Mouse (Mus musculus) stomach, postnatal 0 days (tissue): ENCODE measurements at regions not wholly inside any gene's neighbourhood (a gene's known extent, or its start where the extent isn't known, plus 50 kb on each side); places are given as distances from the start of the nearest gene placed in this dataset.

ENCODE experiments used
- ATAC-seq: fragments of 200-750 bp; cut with Nextera tagmentation; 2 replicates; pipeline ENCODE4 v1.8.0; 2017; ENCODE audit not compliant: low FRiP score, low TSS enrichment
- DNase-seq: peaks from one replicate; pipeline ENCODE4 v3.0.0-alpha.2; 2016; ENCODE audit warnings: low spot score
- H3K27ac ChIP-seq: fragments of 300-500 bp; sonication (generic); replicated peaks from 2 replicates; pipeline ENCODE4 v1.5.1; 2014; ENCODE audit warnings: mild to moderate bottlenecking, control low read depth
- H3K27me3 ChIP-seq: fragments of 300-500 bp; sonication (generic); 2 replicates; pipeline ENCODE4 v1.6.1; 2014; ENCODE audit warnings: low read length; ENCODE audit not compliant: control insufficient read depth, insufficient read depth
- H3K36me3 ChIP-seq: fragments of 300-500 bp; sonication (generic); 2 replicates; pipeline ENCODE4 v1.6.1; 2014; ENCODE audit warnings: low read length, mixed read lengths; ENCODE audit not compliant: control insufficient read depth, insufficient read depth
- H3K4me1 ChIP-seq: fragments of 300-500 bp; sonication (generic); replicated peaks from 2 replicates; pipeline ENCODE4 v1.6.1; 2014; ENCODE audit warnings: antibody characterized with exemption; ENCODE audit not compliant: control insufficient read depth, insufficient read depth
- H3K4me2 ChIP-seq: fragments of 300-500 bp; sonication (generic); replicated peaks from 2 replicates; pipeline ENCODE4 v1.6.1; 2014; ENCODE audit warnings: low read depth, mild to moderate bottlenecking, control low read depth, moderate library complexity
- H3K4me3 ChIP-seq: fragments of 300-500 bp; sonication (generic); 2 replicates; pipeline ENCODE4 v1.5.1; 2014; ENCODE audit warnings: low read depth, low read length, control low read depth
- H3K9ac ChIP-seq: fragments of 300-500 bp; sonication (generic); 2 replicates; pipeline ENCODE4 v1.6.1; 2014; ENCODE audit warnings: mild to moderate bottlenecking, low read length, control low read depth, mixed read lengths
- H3K9me3 ChIP-seq: fragments of 300-500 bp; sonication (generic); 2 replicates; pipeline ENCODE4 v1.6.1; 2016; ENCODE audit warnings: low read length; ENCODE audit not compliant: control insufficient read depth
- CTCF ChIP-seq: IDR thresholded peaks from 2 replicates; pipeline ENCODE4 v1.5.1; 2016; ENCODE audit warnings: antibody characterized with exemption, low read depth, mild to moderate bottlenecking, moderate library complexity
- EP300 ChIP-seq: optimal IDR thresholded peaks from 2 replicates; pipeline ENCODE3; 2016; ENCODE audit warnings: antibody characterized with exemption
- WGBS: fragments of 180-500 bp; shearing (Covaris S2); extraction: QIAGEN DNeasy Blood & Tissue Kit; methylation state at CpG from one replicate; pipeline ENCODE4 v1.1.7; 2014; 5-methylcytosine and 5-hydroxymethylcytosine counted together

DNA sequence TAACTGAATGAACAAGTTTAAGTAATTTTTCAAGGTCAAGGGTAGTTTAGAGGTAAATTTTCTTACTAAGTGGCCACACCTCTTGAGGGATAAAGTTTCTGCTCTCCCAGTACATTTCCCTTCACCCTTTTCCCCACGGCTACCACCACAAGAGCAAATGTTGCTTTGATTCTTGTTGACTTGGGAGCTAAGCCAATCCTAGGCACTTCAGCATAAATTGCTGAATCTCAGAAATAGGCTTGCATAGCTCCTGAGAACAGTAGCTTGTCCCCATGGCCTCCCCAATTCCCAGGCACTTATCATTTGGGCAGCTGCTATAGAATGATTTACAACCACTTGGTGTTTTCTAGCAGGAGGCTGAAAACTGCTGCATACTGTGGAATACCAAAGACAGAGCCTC lies 510.1 kb downstream of the Grin2a start:
- Histone ChIP-seq H3K4me1 (no peaks in the 10 kb centered on the region), H3K27ac (no peak overlapping the region), H3K9ac (no peak overlapping the region), H3K36me3 (no peaks in the 10 kb centered on the region), H3K27me3 (no peaks in the 10 kb centered on the region), H3K4me3 (no peak overlapping the region), H3K4me2 (no peak overlapping the region), H3K9me3 (no peaks in the 10 kb centered on the region)
- no peak for DNase-seq
- ATAC-seq: no peak
- WGBS: 42% methylated on average over 1 of the region's 1 CpGs
- TF ChIP-seq CTCF (no peak), EP300 (no peak)

DNA sequence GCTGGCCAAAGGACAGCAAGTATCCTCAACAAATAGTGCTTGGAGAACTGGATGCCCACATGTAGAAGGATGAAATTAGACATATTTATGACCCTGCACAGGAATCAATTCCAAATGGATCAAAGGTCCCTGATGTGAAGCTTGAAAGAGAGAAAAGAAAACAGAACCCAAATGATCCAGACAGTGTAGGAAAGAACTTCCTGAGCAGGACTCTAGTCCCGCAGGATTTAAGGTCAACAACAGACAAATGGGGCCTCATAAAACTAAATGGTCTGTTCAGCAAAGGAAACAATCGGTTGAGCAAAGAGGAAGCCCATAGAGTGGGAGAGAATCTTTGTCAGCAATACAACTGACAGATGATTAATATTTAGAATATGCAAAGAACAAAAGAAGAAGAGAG lies 497.1 kb downstream of the Grin2a start:
- H3K9ac ChIP-seq: no peak overlapping the region
- no peaks in the 10 kb centered on the region for H3K27me3 ChIP-seq
- TF ChIP-seq EP300 (no peak), CTCF (no peak)
- DNase-seq (no peak), ATAC-seq (no peak)
- H3K9me3 ChIP-seq: no peaks in the 10 kb centered on the region
- H3K4me2 ChIP-seq: no peak overlapping the region
- H3K36me3 ChIP-seq: no peaks in the 10 kb centered on the region
- no peaks in the 10 kb centered on the region for H3K4me1 ChIP-seq
- H3K27ac ChIP-seq: no peak overlapping the region
- WGBS: 51% methylated on average over 2 of the region's 2 CpGs
- H3K4me3 ChIP-seq: no peak overlapping the region

GRCm38 (mm10) chr16:9501713-9502112 lies 493.6 kb downstream of the Grin2a start:
- no peak for TF ChIP-seq EP300
- TF ChIP-seq CTCF: no peak
- ATAC-seq (no peak), DNase-seq (peak; percentile 17)
- H3K9ac ChIP-seq: no peak overlapping the region
- H3K4me1 ChIP-seq: no peaks in the 10 kb centered on the region
- no peaks in the 10 kb centered on the region for H3K36me3 ChIP-seq
- H3K27ac ChIP-seq: no peak overlapping the region
- H3K4me3 ChIP-seq: no peak overlapping the region
- WGBS: 7% methylated on average over 4 of the region's 4 CpGs
- no peaks in the 10 kb centered on the region for H3K9me3 ChIP-seq
- no peak overlapping the region for H3K4me2 ChIP-seq
- no peaks in the 10 kb centered on the region for H3K27me3 ChIP-seq

DNA sequence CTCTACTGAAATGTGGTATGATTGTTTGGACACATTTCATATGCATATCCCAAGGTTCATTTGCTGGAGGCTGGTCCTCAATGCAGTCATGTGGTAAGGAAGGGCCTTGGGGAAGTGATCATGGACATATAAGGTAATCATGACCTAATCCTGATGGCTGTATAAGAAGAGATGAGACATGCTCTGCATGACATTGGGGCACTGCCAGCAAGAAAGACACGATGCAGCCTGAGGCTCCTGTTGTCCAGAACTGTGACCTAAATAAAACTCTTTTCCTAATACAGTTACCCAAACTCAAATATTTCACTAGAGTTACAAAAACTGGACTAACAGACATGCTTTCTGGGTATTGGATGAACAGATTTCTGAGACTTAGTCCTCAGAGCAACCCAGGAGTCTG lies 485.7 kb downstream of the Grin2a start:
- no peak overlapping the region for H3K4me2 ChIP-seq
- DNase-seq (no peak), ATAC-seq (no peak)
- no peaks in the 10 kb centered on the region for H3K9me3 ChIP-seq
- 54% methylated on average over 1 of the region's 1 CpGs for WGBS
- no peaks in the 10 kb centered on the region for H3K36me3 ChIP-seq
- H3K4me3 ChIP-seq: no peak overlapping the region
- no peak overlapping the region for H3K27ac ChIP-seq
- H3K4me1 ChIP-seq: no peaks in the 10 kb centered on the region
- TF ChIP-seq EP300 (no peak), CTCF (no peak)
- H3K27me3 ChIP-seq: no peaks in the 10 kb centered on the region
- H3K9ac ChIP-seq: no peak overlapping the region

DNA sequence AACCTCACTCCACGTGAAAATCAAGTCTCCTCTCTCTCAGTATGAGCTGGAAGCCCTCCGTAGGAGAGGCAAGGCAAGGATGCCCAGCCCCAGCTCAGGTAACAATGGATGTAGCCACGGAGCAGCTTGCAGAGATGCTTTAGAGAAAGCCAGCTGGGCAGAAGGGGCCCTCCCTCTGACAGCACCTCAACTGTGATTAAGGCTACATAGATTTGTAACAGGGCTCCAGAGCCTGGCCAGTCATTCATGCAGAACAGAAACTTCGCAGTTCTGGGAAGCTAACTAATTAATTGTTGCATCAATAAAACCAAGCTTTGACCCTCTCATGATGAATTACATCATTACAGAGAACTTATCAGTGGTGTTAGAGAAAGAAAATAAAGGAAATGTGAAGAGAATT lies 480.8 kb downstream of the Grin2a start:
- no peak for TF ChIP-seq CTCF
- no peak for TF ChIP-seq EP300
- Histone ChIP-seq H3K4me1 (no peaks in the 10 kb centered on the region), H3K27ac (no peak overlapping the region), H3K27me3 (no peaks in the 10 kb centered on the region), H3K9ac (no peak overlapping the region), H3K4me3 (no peak overlapping the region), H3K36me3 (no peaks in the 10 kb centered on the region), H3K4me2 (no peak overlapping the region), H3K9me3 (no peaks in the 10 kb centered on the region)
- DNase-seq (no peak), ATAC-seq (no peak)
- WGBS: 56% methylated on average over 4 of the region's 4 CpGs
